Mouse (Mus musculus): ENCODE data around the gene Slc17a9.
A peak's percentile ranks its signal among the peaks of the same experiment; 100 is the strongest.

The Slc17a9 gene

GRCm38 (mm10) chr2:180724585-180725413 is at the start of gene Slc17a9:
TSS of gene Slc17a9 (plus strand) at chr2:180725263.
- peak; percentile 65 to 67 for DNase-seq

- DNase-seq = no peak
Observed at GRCm38 (mm10) chr2:180676706-180677105, 48.4 kb upstream of the Slc17a9 start.

GRCm38 (mm10) chr2:180678609-180679140 is 46.4 kb upstream of the Slc17a9 start:
- peak; percentile 81 to 85 for DNase-seq

- no peak for DNase-seq
Observed at GRCm38 (mm10) chr2:180681225-180681624, 43.8 kb upstream of the Slc17a9 start.

GRCm38 (mm10) chr2:180683524-180683923 is 41.5 kb upstream of the Slc17a9 start:
- DNase-seq = no peak

GRCm38 (mm10) chr2:180684031-180684430 is 41.0 kb upstream of the Slc17a9 start:
- DNase-seq = no peak

GRCm38 (mm10) chr2:180689841-180690240 is 35.2 kb upstream of the Slc17a9 start:
- DNase-seq = no peak

GRCm38 (mm10) chr2:180692630-180693029 is 32.4 kb upstream of the Slc17a9 start:
- DNase-seq = peak in 1 of 2 experiments; percentile 15

- DNase-seq = peak; percentile 50 to 59
Observed at GRCm38 (mm10) chr2:180695176-180695575, 29.9 kb upstream of the Slc17a9 start.

GRCm38 (mm10) chr2:180700457-180700856 is 24.6 kb upstream of the Slc17a9 start:
- DNase-seq = no peak

- DNase-seq = no peak
Observed at GRCm38 (mm10) chr2:180701053-180701766, 23.9 kb upstream of the Slc17a9 start.

GRCm38 (mm10) chr2:180701767-180702621 is 23.1 kb upstream of the Slc17a9 start:
- DNase-seq = peak; percentile 89 to 92

GRCm38 (mm10) chr2:180702701-180703149 is 22.3 kb upstream of the Slc17a9 start:
- DNase-seq = peak in 1 of 2 experiments; percentile 24

- no peak for DNase-seq
Observed at GRCm38 (mm10) chr2:180703175-180703574, 21.9 kb upstream of the Slc17a9 start.

GRCm38 (mm10) chr2:180703645-180704359 is 21.3 kb upstream of the Slc17a9 start:
- DNase-seq = no peak

GRCm38 (mm10) chr2:180704591-180704990 is 20.5 kb upstream of the Slc17a9 start:
- DNase-seq = no peak

GRCm38 (mm10) chr2:180705066-180705465 is 20.0 kb upstream of the Slc17a9 start:
- peak; percentile 33 to 42 for DNase-seq

GRCm38 (mm10) chr2:180705975-180706374 is 19.1 kb upstream of the Slc17a9 start:
- DNase-seq = no peak

GRCm38 (mm10) chr2:180709023-180709922 is 15.8 kb upstream of the Slc17a9 start:
- no peak for DNase-seq

- peak; percentile 92 to 93 for DNase-seq
Observed at GRCm38 (mm10) chr2:180709923-180710272, 15.2 kb upstream of the Slc17a9 start, which contains the start of the genes Dido1 and Gid8. TSS of gene Dido1 (minus strand) at chr2:180709999. TSS of gene Gid8 (plus strand) at chr2:180710117.
